Mouse (Mus musculus) olfactory bulb, adult 2 months (tissue): ENCODE results near the gene Zc3h7b.

Experiments used
- CTCF ChIP-seq: fragments of 200-500 bp; IDR thresholded peaks from 2 replicates; pipeline ENCODE4 v1.5.1; 2012; ENCODE audit warnings: low read depth, mild to moderate bottlenecking, low read length, moderate library complexity; ENCODE audit not compliant: insufficient read depth
- POLR2A ChIP-seq: fragments of 200-500 bp; IDR thresholded peaks from 2 replicates; pipeline ENCODE4 v1.6.1; 2012; ENCODE audit warnings: mild to moderate bottlenecking, low read depth, low read length, moderate library complexity; ENCODE audit not compliant: insufficient read depth

DNA sequence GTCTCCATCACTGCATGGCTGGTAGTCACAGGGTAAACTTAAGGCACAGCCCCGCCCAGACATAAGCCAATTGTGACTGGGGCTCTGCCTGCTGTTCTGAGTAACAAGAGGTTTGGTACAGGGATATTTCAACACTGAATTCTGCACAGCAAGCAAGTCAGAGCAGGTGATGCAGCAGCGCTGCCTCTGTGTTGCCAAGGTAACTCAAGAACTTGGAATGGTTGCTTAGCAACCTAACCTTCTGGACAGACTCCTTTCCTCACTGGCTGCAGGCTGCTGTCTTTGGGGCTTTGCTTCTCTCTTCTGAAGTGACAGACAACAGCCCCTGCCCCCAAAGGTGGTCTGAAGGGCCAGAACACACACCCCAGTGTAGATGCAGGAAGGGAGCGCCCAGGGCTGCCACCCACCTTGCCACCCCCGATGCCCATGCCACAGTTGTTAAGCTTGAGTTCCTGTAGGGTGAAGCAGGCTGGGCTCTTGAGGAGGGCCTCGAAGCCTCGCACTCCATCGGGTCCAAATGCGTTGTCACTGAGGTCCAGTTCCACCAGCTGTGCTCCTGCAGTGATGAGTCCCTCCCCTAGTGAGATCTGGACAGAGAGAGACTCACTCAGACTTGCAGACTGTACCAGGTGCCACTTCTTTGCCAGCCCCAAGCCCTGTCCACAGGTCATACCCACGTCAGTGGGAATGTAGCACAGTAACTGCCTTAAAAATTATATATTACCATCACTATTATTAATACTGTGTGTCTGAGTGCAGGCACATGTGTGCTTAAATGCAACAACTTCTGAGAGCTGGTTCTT, 26.3 kb upstream of the Zc3h7b start:
- TF ChIP-seq POLR2A: no peak
- no peak for TF ChIP-seq CTCF
